Mouse (Mus musculus) urinary bladder, postnatal 0 days (tissue): ENCODE measurements around the gene Cntnap3. TPM values are rescaled to one million over a fixed set of nuclear protein-coding genes. Genes with fewer than 3 reads are reported as not detected.

Experiments
- polyA plus RNA-seq: library from polyadenylated mRNA; unstranded; fragments of >200 nt; fragmentation: Nextera tagmentation; extraction: Ambion mirVana; gene quantifications from 2 replicates; pipeline ENCODE4 v1.2.1, GENCODE M21; 2015

Gene Cntnap3
- 0.44 and 0.49 TPM in 2 replicates for polyA plus RNA-seq

GRCm38 (mm10) chr13:64903585-64904208 is at the start of gene Cntnap3:
TSS of gene Cntnap3 (minus strand) at chr13:64903955.

GRCm38 (mm10) chr13:64917191-64917590 is 13.4 kb upstream of the Cntnap3 start, which contains the start of gene Spata31:
TSS of gene Spata31 (plus strand) at chr13:64917406.

Other genes starting within 250 kb of the Cntnap3 start
- gene Spata31, start 13.5 kb upstream of the Cntnap3 start, polyA plus RNA-seq = not detected in 2 replicates
- gene Spata31d1c, start 129.1 kb upstream of the Cntnap3 start, polyA plus RNA-seq = not detected in 2 replicates
- gene Prss47, start 148.8 kb upstream of the Cntnap3 start, polyA plus RNA-seq = not detected in 2 replicates
- 31.7 and 39.1 TPM in 2 replicates for gene Mfsd14b, start 209.0 kb upstream of the Cntnap3 start, polyA plus RNA-seq
- not detected in 2 replicates for gene Olfr465-ps1, start 234.1 kb upstream of the Cntnap3 start, polyA plus RNA-seq
- gene Olfr466, start 246.3 kb upstream of the Cntnap3 start, polyA plus RNA-seq = not detected in 2 replicates